Mouse (Mus musculus): ENCODE results near the gene 1700069L16Rik.

The 1700069L16Rik gene

DNA sequence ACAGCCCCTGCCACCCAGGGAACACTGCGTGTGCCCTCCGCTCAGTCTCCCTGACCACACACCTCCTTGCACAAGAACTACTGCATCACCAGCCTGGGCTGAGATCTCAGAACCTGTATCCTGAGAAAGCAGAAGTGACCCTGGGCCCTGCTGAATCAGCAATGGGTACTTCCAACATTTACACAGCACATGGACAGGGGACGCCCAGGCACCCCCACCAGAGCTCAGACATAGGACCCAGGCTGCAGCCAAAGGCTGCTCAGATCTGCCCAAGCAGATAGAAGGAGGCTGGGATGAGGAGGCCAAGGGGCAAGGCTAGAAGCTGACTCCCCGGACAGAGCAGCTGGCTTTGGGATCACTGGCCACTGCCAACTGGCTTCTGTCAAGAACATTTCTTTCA lies 80.1 kb downstream of the 1700069L16Rik start:
- no peak for DNase-seq (ENCODE audit: low read depth, low spot score)

DNA sequence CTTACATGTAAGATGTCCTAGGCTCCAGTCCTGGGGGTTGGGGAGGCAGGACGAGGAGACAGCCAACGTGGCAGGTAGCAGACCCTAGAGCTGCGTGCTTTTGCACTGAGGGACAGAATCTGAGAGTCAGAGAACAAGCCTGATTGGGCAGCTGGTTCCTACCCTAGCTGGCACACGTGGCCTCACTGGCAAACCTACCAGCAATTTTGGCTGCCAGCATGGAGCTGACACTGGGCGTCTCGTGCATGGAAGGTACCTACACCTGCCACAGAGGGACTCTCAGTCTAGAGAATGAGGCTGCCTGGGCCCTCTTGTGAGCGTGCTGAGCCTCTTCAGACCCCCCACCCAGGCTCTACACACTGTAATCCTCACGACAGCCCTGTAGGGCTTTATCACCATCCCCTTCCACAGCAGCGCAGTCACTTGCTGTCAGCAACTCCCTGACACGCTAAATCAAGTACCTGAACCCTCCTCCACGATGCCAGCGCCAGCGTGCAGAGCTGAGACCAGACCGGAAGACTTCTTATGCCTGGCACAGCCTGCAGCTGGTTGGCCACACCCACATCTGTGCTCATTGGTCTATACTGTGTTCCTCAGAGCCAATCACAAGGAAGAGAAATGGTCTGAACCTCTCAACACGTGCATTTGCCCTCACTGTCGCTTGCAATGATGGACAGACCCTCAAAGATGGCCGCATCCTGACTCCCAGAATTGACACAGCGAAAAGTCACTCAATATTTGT lies 81.3 kb downstream of the 1700069L16Rik start:
- DNase-seq (ENCODE audit: low read depth, low spot score): no peak

Data from 3T3-L1 (cell line).